Mouse (Mus musculus): ENCODE data around the gene Ryr1. TPM values are rescaled to one million over a fixed set of nuclear protein-coding genes. Genes with fewer than 3 reads are reported as not detected.
A peak's percentile ranks its signal among the peaks of the same experiment; 100 is the strongest.
"Not testable (repeated sequence)": the region's sequence is repeated elsewhere in the genome, so short reads cannot be mapped to it uniquely, and the experiment has no call there.

Ryr1 gene
- polyA plus RNA-seq, 1 experiment = 1.1 TPM

- no peaks in the 10 kb centered on the region; the same call in none of the 2 replicates for H3K36me3 ChIP-seq (ENCODE audit: control insufficient read depth, insufficient read depth, low read length)
- TF ChIP-seq POLR2A (IDR thresholded peaks at IDR 0.05; ENCODE audit: control insufficient read depth, low read depth, low read length) (no peak), CTCF (IDR thresholded peaks at IDR 0.05; ENCODE audit: control insufficient read depth, insufficient read depth, insufficient replicate concordance, low read depth, low read length) (no peak)
Measured at GRCm38 (mm10) chr7:28977556-28977955, 147.4 kb downstream of the Ryr1 start.

GRCm38 (mm10) chr7:28973025-28973424 is 152.0 kb downstream of the Ryr1 start:
- H3K4me3 ChIP-seq (ENCODE audit: control insufficient read depth, low read depth, low read length) = no peak overlapping the region
- no peaks in the 10 kb centered on the region for H3K4me1 ChIP-seq (ENCODE audit: control insufficient read depth, insufficient read depth, low read length)
- TF ChIP-seq POLR2A (IDR thresholded peaks at IDR 0.05; ENCODE audit: control insufficient read depth, low read depth, low read length) (no peak), CTCF (IDR thresholded peaks at IDR 0.05; ENCODE audit: control insufficient read depth, insufficient read depth, insufficient replicate concordance, low read depth, low read length) (no peak)
- no peaks in the 10 kb centered on the region; the same call in none of the 2 replicates for H3K36me3 ChIP-seq (ENCODE audit: control insufficient read depth, insufficient read depth, low read length)
- H3K27me3 ChIP-seq (ENCODE audit: control insufficient read depth, insufficient read depth, low read length) = no peaks in the 10 kb centered on the region
- no peak overlapping the region for H3K27ac ChIP-seq (ENCODE audit: control insufficient read depth, insufficient read depth, low read depth, low read length)

More at GRCm38 (mm10) chr7:28977556-28977955, 147.4 kb downstream of the Ryr1 start:
- Histone ChIP-seq H3K4me1 (ENCODE audit: control insufficient read depth, insufficient read depth, low read length) (peaks cover 10% of the 10 kb centered on the region), H3K27ac (ENCODE audit: control insufficient read depth, insufficient read depth, low read depth, low read length) (no peak overlapping the region), H3K4me3 (ENCODE audit: control insufficient read depth, low read depth, low read length) (no peak overlapping the region), H3K27me3 (ENCODE audit: control insufficient read depth, insufficient read depth, low read length) (no peaks in the 10 kb centered on the region)

GRCm38 (mm10) chr7:28972542-28972985 is 152.4 kb downstream of the Ryr1 start:
- H3K27me3 ChIP-seq (ENCODE audit: control insufficient read depth, insufficient read depth, low read length) = no peaks in the 10 kb centered on the region
- no peak overlapping the region for H3K4me3 ChIP-seq (ENCODE audit: control insufficient read depth, low read depth, low read length)
- H3K27ac ChIP-seq (ENCODE audit: control insufficient read depth, insufficient read depth, low read depth, low read length) = no peak overlapping the region
- H3K36me3 ChIP-seq (ENCODE audit: control insufficient read depth, insufficient read depth, low read length) = no peaks in the 10 kb centered on the region; the same call in none of the 2 replicates
- no peaks in the 10 kb centered on the region for H3K4me1 ChIP-seq (ENCODE audit: control insufficient read depth, insufficient read depth, low read length)
- no peak for TF ChIP-seq POLR2A (IDR thresholded peaks at IDR 0.05; ENCODE audit: control insufficient read depth, low read depth, low read length)
- TF ChIP-seq CTCF (IDR thresholded peaks at IDR 0.05; ENCODE audit: control insufficient read depth, insufficient read depth, insufficient replicate concordance, low read depth, low read length) = peak; percentile 76; the same call in 1 of the 2 replicates

GRCm38 (mm10) chr7:28971770-28972269 is 153.2 kb downstream of the Ryr1 start:
- peaks cover 3% of the 10 kb centered on the region for H3K4me1 ChIP-seq (ENCODE audit: control insufficient read depth, insufficient read depth, low read length)
- H3K4me3 ChIP-seq (ENCODE audit: control insufficient read depth, low read depth, low read length) = no peak overlapping the region
- TF ChIP-seq POLR2A (IDR thresholded peaks at IDR 0.05; ENCODE audit: control insufficient read depth, low read depth, low read length) (no peak), CTCF (IDR thresholded peaks at IDR 0.05; ENCODE audit: control insufficient read depth, insufficient read depth, insufficient replicate concordance, low read depth, low read length) (no peak)
- H3K27ac ChIP-seq (ENCODE audit: control insufficient read depth, insufficient read depth, low read depth, low read length) = no peak overlapping the region
- no peaks in the 10 kb centered on the region; the same call in none of the 2 replicates for H3K36me3 ChIP-seq (ENCODE audit: control insufficient read depth, insufficient read depth, low read length)
- no peaks in the 10 kb centered on the region for H3K27me3 ChIP-seq (ENCODE audit: control insufficient read depth, insufficient read depth, low read length)

GRCm38 (mm10) chr7:28971029-28971428 is 153.9 kb downstream of the Ryr1 start:
- Histone ChIP-seq H3K4me1 (ENCODE audit: control insufficient read depth, insufficient read depth, low read length) (peaks cover 3% of the 10 kb centered on the region), H3K27me3 (ENCODE audit: control insufficient read depth, insufficient read depth, low read length) (no peaks in the 10 kb centered on the region), H3K4me3 (ENCODE audit: control insufficient read depth, low read depth, low read length) (no peak overlapping the region), H3K27ac (ENCODE audit: control insufficient read depth, insufficient read depth, low read depth, low read length) (no peak overlapping the region), H3K36me3 (ENCODE audit: control insufficient read depth, insufficient read depth, low read length) (no peaks in the 10 kb centered on the region; the same call in none of the 2 replicates)
- TF ChIP-seq POLR2A (IDR thresholded peaks at IDR 0.05; ENCODE audit: control insufficient read depth, low read depth, low read length) (no peak), CTCF (IDR thresholded peaks at IDR 0.05; ENCODE audit: control insufficient read depth, insufficient read depth, insufficient replicate concordance, low read depth, low read length) (no peak)

- H3K4me1 ChIP-seq (ENCODE audit: control insufficient read depth, insufficient read depth, low read length) = peaks cover 3% of the 10 kb centered on the region
- H3K4me3 ChIP-seq (ENCODE audit: control insufficient read depth, low read depth, low read length) = no peak overlapping the region
- no peaks in the 10 kb centered on the region for H3K27me3 ChIP-seq (ENCODE audit: control insufficient read depth, insufficient read depth, low read length)
- no peak for TF ChIP-seq CTCF (IDR thresholded peaks at IDR 0.05; ENCODE audit: control insufficient read depth, insufficient read depth, insufficient replicate concordance, low read depth, low read length)
- TF ChIP-seq POLR2A (IDR thresholded peaks at IDR 0.05; ENCODE audit: control insufficient read depth, low read depth, low read length) = no peak
- H3K36me3 ChIP-seq (ENCODE audit: control insufficient read depth, insufficient read depth, low read length) = no peaks in the 10 kb centered on the region; the same call in none of the 2 replicates
- H3K27ac ChIP-seq (ENCODE audit: control insufficient read depth, insufficient read depth, low read depth, low read length) = no peak overlapping the region
Measured at GRCm38 (mm10) chr7:28969672-28970394, 155.1 kb downstream of the Ryr1 start.

GRCm38 (mm10) chr7:28969271-28969670 is 155.7 kb downstream of the Ryr1 start:
- no peaks in the 10 kb centered on the region for H3K27me3 ChIP-seq (ENCODE audit: control insufficient read depth, insufficient read depth, low read length)
- no peaks in the 10 kb centered on the region; the same call in none of the 2 replicates for H3K36me3 ChIP-seq (ENCODE audit: control insufficient read depth, insufficient read depth, low read length)
- H3K4me1 ChIP-seq (ENCODE audit: control insufficient read depth, insufficient read depth, low read length) = peaks cover 3% of the 10 kb centered on the region
- no peak overlapping the region for H3K4me3 ChIP-seq (ENCODE audit: control insufficient read depth, low read depth, low read length)
- no peak overlapping the region for H3K27ac ChIP-seq (ENCODE audit: control insufficient read depth, insufficient read depth, low read depth, low read length)
- TF ChIP-seq POLR2A (IDR thresholded peaks at IDR 0.05; ENCODE audit: control insufficient read depth, low read depth, low read length) (no peak), CTCF (IDR thresholded peaks at IDR 0.05; ENCODE audit: control insufficient read depth, insufficient read depth, insufficient replicate concordance, low read depth, low read length) (no peak)

- not testable (repeated sequence) for H3K4me3 ChIP-seq (ENCODE audit: control insufficient read depth, low read depth, low read length); H3K27me3 ChIP-seq (ENCODE audit: control insufficient read depth, insufficient read depth, low read length); H3K27ac ChIP-seq (ENCODE audit: control insufficient read depth, insufficient read depth, low read depth, low read length); H3K4me1 ChIP-seq (ENCODE audit: control insufficient read depth, insufficient read depth, low read length); H3K36me3 ChIP-seq (ENCODE audit: control insufficient read depth, insufficient read depth, low read length)
Measured at GRCm38 (mm10) chr7:28968120-28968519, 156.9 kb downstream of the Ryr1 start.
